Mouse (Mus musculus) bone marrow macrophage, adult 2 months (primary cell): ENCODE data around the gene Bnc1.

Experiments
- CTCF ChIP-seq: IDR thresholded peaks from 2 replicates; pipeline ENCODE4 v1.5.1; 2012; ENCODE audit warnings: low read depth, mild to moderate bottlenecking, low read length, moderate library complexity
- POLR2A ChIP-seq: IDR thresholded peaks from 2 replicates; pipeline ENCODE4 v1.6.1; 2012; ENCODE audit warnings: mild to moderate bottlenecking, low read depth, low read length, borderline replicate concordance

DNA sequence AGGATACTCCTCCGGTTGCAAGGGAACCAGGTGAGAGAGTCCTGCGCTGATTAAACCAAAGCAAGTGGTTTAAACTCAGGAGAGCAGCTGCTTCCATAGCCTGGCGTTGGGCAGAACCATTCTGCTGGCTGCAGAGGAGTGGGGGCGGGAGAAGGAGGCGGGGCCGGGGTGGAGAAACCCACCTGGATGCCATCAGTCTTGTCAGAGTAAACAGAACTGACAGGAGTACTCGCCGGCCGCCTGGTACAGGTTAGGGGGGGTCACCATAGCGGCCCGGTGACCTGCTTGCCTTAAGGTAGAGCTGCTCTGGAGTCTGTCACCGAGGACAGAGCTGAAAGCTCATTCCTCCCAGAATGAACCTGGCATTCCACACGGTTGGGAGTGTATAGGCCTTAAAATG lies 20.4 kb upstream of the Bnc1 start:
- TF ChIP-seq CTCF (no peak), POLR2A (no peak)
